Mouse (Mus musculus) layer of hippocampus, postnatal 36 days (tissue): ENCODE results near the gene Spock3. TPM values are rescaled to one million over a fixed set of nuclear protein-coding genes. Genes with fewer than 3 reads are reported as not detected.
"Not testable (repeated sequence)": the region's sequence is repeated elsewhere in the genome, so short reads cannot be mapped to it uniquely, and the experiment has no call there.

ENCODE experiments used
- DNase-seq, 2 experiments: peaks; one replicate each; pipeline ENCODE4 v3.0.0; 2022
- total RNA-seq, 2 experiments: library from RNA; stranded (reverse); gene quantifications; 2 replicates each; pipeline ENCODE4 v1.2.3; 2021

The Spock3 gene
- 10 to 100 TPM; 54.9 to 56.4 TPM for total RNA-seq

GRCm38 (mm10) chr8:62950709-62951108 is at the start of gene Spock3:
Spock3 (plus strand) TSS chr8:62951009.
- DNase-seq: no peak

GRCm38 (mm10) chr8:62951173-62952134 is 645 bp downstream of the Spock3 start:
- DNase-seq: peak; percentile 34 to 35

- DNase-seq: peak; percentile 6 to 26
These were observed 1.7 kb downstream of the Spock3 start for GRCm38 (mm10) chr8:62952481-62952880.

GRCm38 (mm10) chr8:62962608-62963007 is 11.8 kb downstream of the Spock3 start:
- DNase-seq: no peak

GRCm38 (mm10) chr8:62969802-62970372 is 19.1 kb downstream of the Spock3 start:
- DNase-seq: no peak

- DNase-seq: no peak
These were observed 138.2 kb downstream of the Spock3 start for GRCm38 (mm10) chr8:63088984-63089383.

- DNase-seq: no peak
These were observed 147.4 kb downstream of the Spock3 start for GRCm38 (mm10) chr8:63098200-63098599.

- DNase-seq: no peak
These were observed 159.0 kb downstream of the Spock3 start for GRCm38 (mm10) chr8:63109761-63110160.

- DNase-seq: no peak
These were observed 162.1 kb downstream of the Spock3 start for GRCm38 (mm10) chr8:63112919-63113318.

GRCm38 (mm10) chr8:63120508-63120907 is 169.7 kb downstream of the Spock3 start:
- no peak for DNase-seq

GRCm38 (mm10) chr8:63135406-63135805 is 184.6 kb downstream of the Spock3 start:
- peak in 1 of 2 experiments; percentile 2 for DNase-seq

GRCm38 (mm10) chr8:63163861-63164260 is 213.1 kb downstream of the Spock3 start:
- not testable (repeated sequence) for DNase-seq

GRCm38 (mm10) chr8:63165326-63165725 is 214.5 kb downstream of the Spock3 start:
- no peak for DNase-seq

- DNase-seq: no peak
These were observed 219.1 kb downstream of the Spock3 start for GRCm38 (mm10) chr8:63169956-63170355.

GRCm38 (mm10) chr8:63181272-63181671 is 230.5 kb downstream of the Spock3 start:
- no peak for DNase-seq

- no peak for DNase-seq
These were observed 308.1 kb downstream of the Spock3 start for GRCm38 (mm10) chr8:63258812-63259385.

GRCm38 (mm10) chr8:63262516-63262915 is 311.7 kb downstream of the Spock3 start:
- no peak for DNase-seq

GRCm38 (mm10) chr8:63335366-63335765 is 384.6 kb downstream of the Spock3 start:
- no peak for DNase-seq

GRCm38 (mm10) chr8:63368580-63368979 is 417.8 kb downstream of the Spock3 start:
- no peak for DNase-seq

GRCm38 (mm10) chr8:63397659-63398058 is 446.9 kb downstream of the Spock3 start:
- no peak for DNase-seq
